Mouse (Mus musculus): ENCODE data around the gene Ulk4. TPM values are rescaled to one million over a fixed set of nuclear protein-coding genes. Genes with fewer than 3 reads are reported as not detected.

Gene Ulk4
- total and polyA plus RNA-seq, 3 experiments = 26.6 to 31.1 TPM; not detected in 1

- Histone ChIP-seq H3K27ac (ENCODE audit: control insufficient read depth, low read depth, low read length) (no peak overlapping the region), H3K79me2 (ENCODE audit: control insufficient read depth, insufficient read depth, low read length, poor library complexity) (no peaks in the 10 kb centered on the region), H3K36me3 (ENCODE audit: control insufficient read depth in 1 of 2, insufficient read depth in 2 of 2, low read length in 2 of 2) (no peaks in the 10 kb centered on the region), H3K4me3 (ENCODE audit: control insufficient read depth in 1 of 2, insufficient read depth in 1 of 2, low read depth in 2 of 2, low read length in 2 of 2) (no peak overlapping the region), H3K4me1 (ENCODE audit: control insufficient read depth in 1 of 2, insufficient read depth in 2 of 2, low read length in 2 of 2) (no peaks in the 10 kb centered on the region), H3K9ac (ENCODE audit: control insufficient read depth, low read depth, low read length, poor library complexity, severe bottlenecking) (no peak overlapping the region), H3K27me3 (ENCODE audit: control insufficient read depth in 1 of 2, insufficient read depth in 2 of 2, low read length in 2 of 2) (no peaks in the 10 kb centered on the region), H3K9me3 (replicated peaks; ENCODE audit: insufficient read depth, low read length) (no peaks in the 10 kb centered on the region)
- TF ChIP-seq ZNF384 (IDR thresholded peaks at IDR 0.05; ENCODE audit: low read depth, low read length) (no peak), SMC3 (IDR thresholded peaks at IDR 0.05; ENCODE audit: low read depth, low read length) (peak; percentile 40; the same call in 1 of the 2 replicates), CTCF (IDR thresholded peaks at IDR 0.05 in 2 of 3, conservative IDR thresholded peaks at IDR 0.05 in 1 of 3; ENCODE audit: control insufficient read depth in 1 of 3, insufficient read depth in 1 of 3, low read depth in 2 of 3, low read length in 3 of 3, poor library complexity in 1 of 3, severe bottlenecking in 1 of 3) (peak; percentile 56 to 62 (median 57)), RAD21 (IDR thresholded peaks at IDR 0.05; ENCODE audit: low read depth, low read length) (peak; percentile 9)
- DNase-seq (ENCODE audit: low read depth, low spot score) = peak; percentile 39
These were observed 64.7 kb downstream of the Ulk4 start for GRCm38 (mm10) chr9:121212322-121212721.

GRCm38 (mm10) chr9:121205046-121205445 is 72.0 kb downstream of the Ulk4 start:
- Histone ChIP-seq H3K4me3 (ENCODE audit: control insufficient read depth in 1 of 2, insufficient read depth in 1 of 2, low read depth in 2 of 2, low read length in 2 of 2) (no peak overlapping the region), H3K9me3 (replicated peaks; ENCODE audit: insufficient read depth, low read length) (no peaks in the 10 kb centered on the region), H3K36me3 (ENCODE audit: control insufficient read depth in 1 of 2, insufficient read depth in 2 of 2, low read length in 2 of 2) (no peaks in the 10 kb centered on the region), H3K27ac (ENCODE audit: control insufficient read depth, low read depth, low read length) (no peak overlapping the region), H3K79me2 (ENCODE audit: control insufficient read depth, insufficient read depth, low read length, poor library complexity) (no peaks in the 10 kb centered on the region), H3K27me3 (ENCODE audit: control insufficient read depth in 1 of 2, insufficient read depth in 2 of 2, low read length in 2 of 2) (no peaks in the 10 kb centered on the region), H3K9ac (ENCODE audit: control insufficient read depth, low read depth, low read length, poor library complexity, severe bottlenecking) (no peak overlapping the region), H3K4me1 (ENCODE audit: control insufficient read depth in 1 of 2, insufficient read depth in 2 of 2, low read length in 2 of 2) (no peaks in the 10 kb centered on the region)
- DNase-seq (ENCODE audit: low read depth, low spot score) = no peak
- TF ChIP-seq CTCF (IDR thresholded peaks at IDR 0.05 in 2 of 3, conservative IDR thresholded peaks at IDR 0.05 in 1 of 3; ENCODE audit: control insufficient read depth in 1 of 3, insufficient read depth in 1 of 3, low read depth in 2 of 3, low read length in 3 of 3, poor library complexity in 1 of 3, severe bottlenecking in 1 of 3) = no peak
- TF ChIP-seq POLR2AphosphoS2 (IDR thresholded peaks at IDR 0.05; ENCODE audit: low read length) = no peak
- no peak for TF ChIP-seq CHD1 (IDR thresholded peaks at IDR 0.05; ENCODE audit: low read depth, low read length)
- TF ChIP-seq EP300 (IDR thresholded peaks at IDR 0.05; ENCODE audit: low read depth in 1 of 2, low read length in 2 of 2) = no peak
- no peak for TF ChIP-seq ZC3H11A (IDR thresholded peaks at IDR 0.05; ENCODE audit: low read depth, low read length)

- Histone ChIP-seq H3K27ac (ENCODE audit: control insufficient read depth, low read depth, low read length) (no peak overlapping the region), H3K9ac (ENCODE audit: control insufficient read depth, low read depth, low read length, poor library complexity, severe bottlenecking) (no peak overlapping the region), H3K36me3 (ENCODE audit: control insufficient read depth in 1 of 2, insufficient read depth in 2 of 2, low read length in 2 of 2) (no peaks in the 10 kb centered on the region), H3K79me2 (ENCODE audit: control insufficient read depth, insufficient read depth, low read length, poor library complexity) (no peaks in the 10 kb centered on the region), H3K4me1 (ENCODE audit: control insufficient read depth in 1 of 2, insufficient read depth in 2 of 2, low read length in 2 of 2) (no peaks in the 10 kb centered on the region), H3K9me3 (replicated peaks; ENCODE audit: insufficient read depth, low read length) (no peaks in the 10 kb centered on the region), H3K27me3 (ENCODE audit: control insufficient read depth in 1 of 2, insufficient read depth in 2 of 2, low read length in 2 of 2) (no peaks in the 10 kb centered on the region), H3K4me3 (ENCODE audit: control insufficient read depth in 1 of 2, insufficient read depth in 1 of 2, low read depth in 2 of 2, low read length in 2 of 2) (no peak overlapping the region)
- DNase-seq (ENCODE audit: low read depth, low spot score) = no peak
- no peak for TF ChIP-seq CHD1 (IDR thresholded peaks at IDR 0.05; ENCODE audit: low read depth, low read length)
- no peak for TF ChIP-seq CHD2 (IDR thresholded peaks at IDR 0.05; ENCODE audit: low read length)
- no peak for TF ChIP-seq USF1 (IDR thresholded peaks at IDR 0.05; ENCODE audit: low read depth, low read length)
- no peak for TF ChIP-seq MAX (IDR thresholded peaks at IDR 0.05; ENCODE audit: low read length)
- no peak for TF ChIP-seq NELFE (IDR thresholded peaks at IDR 0.05; ENCODE audit: low read depth, low read length)
- no peak for TF ChIP-seq POLR2AphosphoS2 (IDR thresholded peaks at IDR 0.05; ENCODE audit: low read length)
- no peak for TF ChIP-seq RAD21 (IDR thresholded peaks at IDR 0.05; ENCODE audit: low read depth, low read length)
- TF ChIP-seq ZKSCAN1 (IDR thresholded peaks at IDR 0.05; ENCODE audit: low read depth, low read length) = no peak
- TF ChIP-seq EP300 (IDR thresholded peaks at IDR 0.05; ENCODE audit: low read depth in 1 of 2, low read length in 2 of 2) = no peak
These were observed 72.7 kb downstream of the Ulk4 start for GRCm38 (mm10) chr9:121204149-121204800.
